Mouse (Mus musculus) testis, postnatal 14 days (tissue): ENCODE data around the gene 2310034G01Rik.

Experiments
- DNase-seq: peaks from one replicate; pipeline ENCODE4 v3.0.0; 2021; ENCODE audit warnings: low spot score

2310034G01Rik gene

GRCm38 (mm10) chr19:46350168-46350932 lies at the start of gene 2310034G01Rik:
Gene 2310034G01Rik, minus strand, starts transcription at chr19:46350302.
- DNase-seq = no peak

DNA sequence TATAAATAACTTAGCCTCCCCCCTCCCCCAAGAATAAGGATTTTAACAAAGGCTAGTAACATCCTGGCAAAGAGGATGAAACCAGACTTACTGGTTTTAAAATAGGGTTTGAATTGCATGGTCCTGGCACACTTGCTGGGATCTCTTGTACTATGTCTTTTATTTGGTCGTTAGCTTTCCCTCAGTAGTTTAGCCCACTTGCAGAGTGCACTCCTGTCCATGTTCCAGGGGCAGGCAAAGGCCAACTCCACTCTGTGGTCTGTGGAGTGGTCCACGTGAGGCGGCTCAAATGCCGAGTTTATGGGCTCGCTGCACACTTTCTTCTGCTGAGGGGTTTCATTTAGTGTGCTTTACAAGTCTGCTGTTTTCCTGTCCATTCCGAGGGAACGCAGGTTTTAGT lies 49.8 kb upstream of the 2310034G01Rik start:
- no peak for DNase-seq

GRCm38 (mm10) chr19:46399372-46399771 lies 49.3 kb upstream of the 2310034G01Rik start:
- no peak for DNase-seq

- DNase-seq = no peak
Observed at GRCm38 (mm10) chr19:46398401-46398800, 48.3 kb upstream of the 2310034G01Rik start.

- no peak for DNase-seq
Observed at GRCm38 (mm10) chr19:46397436-46398001, 47.4 kb upstream of the 2310034G01Rik start.

DNA sequence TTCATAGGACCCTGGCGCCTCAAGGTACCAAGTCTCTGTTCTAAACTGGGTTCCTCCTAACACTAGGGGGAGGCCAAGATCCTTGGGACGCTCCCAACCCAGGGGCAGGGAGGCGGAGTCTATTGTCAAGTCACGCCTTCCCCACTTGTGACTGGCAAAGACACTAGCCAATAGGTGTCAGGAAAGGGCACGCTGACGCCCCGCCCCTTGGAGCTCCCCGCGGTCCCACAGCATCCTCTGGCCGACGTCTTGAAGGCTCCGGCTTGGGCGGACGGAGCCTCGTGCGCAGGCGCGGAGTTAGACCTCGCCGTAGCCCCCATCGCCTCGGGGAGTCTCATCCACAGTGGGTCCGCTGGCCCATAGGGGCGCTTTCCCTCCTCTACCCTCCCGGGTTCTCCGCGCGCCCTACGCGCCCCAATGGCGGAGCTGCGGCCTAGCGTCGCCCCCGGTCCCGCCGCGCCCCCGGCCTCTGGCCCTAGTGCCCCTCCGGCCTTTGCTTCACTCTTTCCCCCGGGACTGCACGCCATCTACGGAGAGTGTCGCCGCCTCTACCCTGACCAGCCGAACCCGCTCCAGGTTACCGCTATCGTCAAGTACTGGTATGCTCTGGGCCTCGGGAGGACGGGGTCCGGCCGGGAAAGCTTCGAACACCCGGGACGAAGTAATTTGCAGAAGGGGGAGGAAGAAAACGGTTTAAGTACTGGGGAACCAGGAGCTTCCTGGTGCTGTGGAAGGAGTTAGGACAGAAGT lies 46.8 kb upstream of the 2310034G01Rik start, which contains the start of gene Sufu:
TSS of gene Sufu (plus strand) at position 211 of the 750 bp plus-strand sequence.
- DNase-seq = peak; percentile 99

DNA sequence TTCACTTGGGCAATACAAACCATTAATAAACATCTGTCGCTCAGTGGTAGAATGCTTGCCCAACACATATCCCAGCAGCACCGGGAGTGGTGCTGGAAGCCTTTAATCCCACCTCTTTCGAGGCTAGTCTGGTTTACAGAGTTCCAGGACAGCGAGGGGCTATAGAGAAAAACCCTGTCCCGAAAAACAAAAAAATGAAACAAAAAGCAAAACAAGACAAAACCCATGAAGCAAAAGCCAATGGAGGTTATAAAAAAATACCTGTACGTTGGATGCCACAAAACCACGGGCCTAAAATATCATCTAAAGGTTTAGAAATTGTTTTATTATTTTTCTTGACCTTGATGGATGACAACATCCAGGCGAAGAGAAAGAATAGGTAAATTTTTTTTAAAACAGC lies 46.0 kb upstream of the 2310034G01Rik start:
- DNase-seq = no peak

DNA sequence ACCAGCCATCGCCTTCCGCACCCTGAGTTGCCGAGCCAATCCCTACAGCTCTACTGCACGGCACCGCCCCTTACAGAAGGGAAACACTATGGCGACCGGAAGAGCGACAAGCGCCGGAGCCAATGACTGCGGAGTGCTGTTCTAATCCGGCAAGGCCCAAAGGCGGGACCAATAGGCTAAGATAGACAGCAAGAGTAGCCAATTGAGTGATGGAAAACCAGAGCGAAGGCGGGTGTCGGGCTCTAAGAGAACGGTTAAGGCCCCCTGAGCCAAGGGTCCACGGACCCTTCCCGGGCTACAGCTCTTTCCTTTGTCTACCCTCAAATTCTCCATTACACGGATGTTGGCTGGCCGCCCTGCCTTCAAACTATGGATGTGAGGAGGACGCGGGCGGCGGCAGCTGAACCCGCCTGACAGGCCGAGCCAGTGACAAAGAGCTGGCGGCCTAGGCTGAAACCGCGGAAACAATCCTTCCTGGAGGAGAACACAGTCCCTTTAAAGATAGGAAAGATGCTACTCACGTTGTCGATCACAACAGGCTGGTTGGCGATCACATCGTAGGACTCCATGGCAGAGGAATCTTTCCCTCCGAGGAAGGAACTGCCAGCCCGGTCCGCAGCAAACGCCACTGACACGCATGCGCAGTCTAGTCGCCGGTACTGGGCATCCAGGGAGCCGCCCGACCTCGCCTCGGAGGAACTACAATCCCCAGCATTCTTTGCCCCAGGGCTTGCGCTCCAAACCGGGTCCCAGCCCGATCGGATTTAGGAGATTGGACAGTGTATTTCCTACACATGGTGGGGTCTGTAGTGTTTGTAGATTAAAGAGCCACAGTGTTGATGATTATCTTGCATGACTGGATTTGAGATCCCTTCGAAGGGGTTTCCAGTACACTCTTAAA lies 45.3 kb upstream of the 2310034G01Rik start, which contains the start of gene Actr1a:
TSS of gene Actr1a (minus strand) at position 640 of the 901 bp plus-strand sequence.
- DNase-seq = peak; percentile 97

GRCm38 (mm10) chr19:46394712-46395108 lies 44.6 kb upstream of the 2310034G01Rik start:
- DNase-seq = no peak

DNA sequence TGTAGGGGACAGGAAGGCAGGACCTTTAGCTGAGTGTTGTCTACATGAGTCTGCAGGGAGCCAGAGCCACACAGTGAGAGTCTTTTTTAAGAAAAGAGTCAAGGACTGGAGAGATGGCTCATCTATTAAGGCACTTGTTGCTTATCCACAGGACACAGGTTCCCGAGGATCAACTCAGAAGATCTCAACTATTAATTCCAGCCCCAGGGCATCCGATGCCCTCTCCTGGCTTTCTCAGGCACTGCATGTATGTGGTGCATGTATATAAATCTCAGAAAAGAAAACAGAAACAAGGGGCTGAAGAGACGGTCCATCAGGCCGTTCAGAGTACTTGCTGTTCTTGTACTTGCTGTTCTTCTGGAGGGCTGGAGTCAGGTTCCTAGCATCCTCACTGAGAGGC lies 41.9 kb upstream of the 2310034G01Rik start:
- DNase-seq = no peak

DNA sequence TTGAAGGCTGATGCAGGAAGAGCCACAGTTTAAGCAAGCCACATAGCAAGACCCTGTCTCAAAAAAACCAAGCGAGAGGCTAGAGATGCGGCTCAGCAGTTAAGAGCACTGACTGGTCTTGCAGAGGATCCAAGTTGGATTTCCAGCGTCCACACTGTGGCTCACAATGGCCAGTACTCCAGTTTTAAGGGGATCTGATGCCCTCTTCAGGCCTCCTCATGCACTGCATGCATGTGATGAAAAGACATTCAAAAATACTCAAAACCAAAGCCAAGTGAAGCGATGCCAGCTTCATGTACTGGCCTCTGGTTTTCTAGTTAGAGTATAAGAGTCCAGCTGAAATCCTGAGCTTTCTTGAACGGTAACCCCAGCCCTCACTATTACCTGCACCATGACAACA lies 39.8 kb upstream of the 2310034G01Rik start:
- DNase-seq = no peak

DNA sequence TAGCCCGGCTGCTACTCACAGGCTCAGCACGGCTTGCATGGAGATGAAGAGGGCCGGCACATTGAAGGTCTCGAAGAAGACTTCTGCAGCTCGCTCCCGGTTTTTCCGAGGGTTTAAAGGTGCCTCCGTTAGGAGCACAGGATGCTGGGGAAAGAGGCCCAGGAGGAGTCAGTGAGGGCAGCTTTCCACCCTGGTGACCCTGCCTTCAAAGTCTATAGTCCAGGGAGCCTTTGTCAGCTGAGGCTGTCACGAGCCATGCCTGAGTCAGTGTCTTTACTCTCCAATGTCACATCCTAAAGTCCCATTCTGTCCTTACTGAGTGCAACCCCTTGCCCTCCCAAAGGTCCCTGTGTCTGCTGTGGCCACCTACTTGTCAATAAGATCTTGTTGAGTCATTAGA lies 32.2 kb upstream of the 2310034G01Rik start:
- no peak for DNase-seq

GRCm38 (mm10) chr19:46375891-46376290 lies 25.8 kb upstream of the 2310034G01Rik start:
- DNase-seq = no peak

- DNase-seq = no peak
Observed at GRCm38 (mm10) chr19:46375489-46375888, 25.4 kb upstream of the 2310034G01Rik start.

GRCm38 (mm10) chr19:46374477-46375088 lies 24.5 kb upstream of the 2310034G01Rik start:
- no peak for DNase-seq

DNA sequence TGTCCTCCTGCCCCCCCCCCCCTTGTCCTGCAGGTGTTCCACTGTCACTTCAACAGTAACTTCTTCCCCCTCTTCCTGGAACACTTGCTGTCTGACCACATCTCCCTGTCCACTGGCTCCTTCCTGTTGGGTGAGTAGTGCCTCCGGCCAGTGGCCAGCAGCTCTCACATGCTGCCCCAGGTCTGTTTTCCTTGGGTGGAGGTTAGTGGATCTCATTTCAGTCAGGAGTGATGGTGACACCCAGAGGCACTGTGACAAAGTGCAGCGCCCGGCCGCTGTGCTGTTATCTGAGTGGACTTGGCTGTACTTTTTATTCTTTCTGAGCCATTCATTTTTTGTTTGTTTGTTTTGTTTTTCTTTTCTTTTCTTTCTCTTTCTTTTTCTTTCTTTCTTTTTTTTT lies 19.1 kb upstream of the 2310034G01Rik start:
- DNase-seq = no peak

- DNase-seq = no peak
Observed at GRCm38 (mm10) chr19:46367798-46368590, 17.9 kb upstream of the 2310034G01Rik start.

GRCm38 (mm10) chr19:46363294-46364009 lies 13.3 kb upstream of the 2310034G01Rik start:
- DNase-seq = no peak

DNA sequence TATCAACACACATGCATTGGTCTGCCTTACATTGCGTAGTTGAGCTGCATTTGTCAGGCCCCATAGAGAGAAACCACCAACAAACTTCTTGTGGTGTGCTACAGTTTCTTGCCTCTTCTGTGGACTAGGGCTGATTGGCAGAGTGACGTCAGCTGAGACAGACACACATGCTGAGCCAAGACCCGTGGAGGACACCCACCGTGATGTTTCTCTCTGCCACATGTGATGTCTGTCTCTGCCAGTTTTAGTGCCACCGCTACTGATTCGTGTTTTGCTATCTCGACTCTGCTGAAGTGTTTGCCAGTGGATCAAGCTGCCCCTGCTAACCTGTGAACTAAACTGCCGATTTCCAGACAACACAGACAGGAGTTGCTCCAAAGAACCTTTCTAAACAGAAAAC lies 12.0 kb upstream of the 2310034G01Rik start:
- DNase-seq = no peak

DNA sequence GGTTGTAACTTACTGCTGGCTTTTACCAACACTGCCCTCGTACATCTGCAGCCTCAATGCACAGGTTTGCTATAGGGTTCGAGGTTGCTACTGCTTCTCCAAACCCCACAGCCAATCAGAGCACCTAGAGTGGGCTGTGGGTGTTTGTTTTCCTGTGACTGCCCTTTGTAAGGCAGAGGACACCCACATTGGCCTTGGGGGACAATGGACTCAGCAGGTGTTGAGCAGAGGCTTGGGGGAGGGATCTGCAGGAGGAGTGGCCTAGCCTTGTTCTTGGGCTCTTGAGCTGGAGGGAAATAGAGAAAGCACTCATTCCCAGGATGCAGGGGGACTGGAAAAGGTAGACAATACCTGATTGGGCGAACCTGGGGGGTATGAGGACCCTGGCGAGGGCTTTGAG lies 8.3 kb upstream of the 2310034G01Rik start:
- no peak for DNase-seq
